Mouse (Mus musculus): ENCODE measurements at regions not wholly inside any gene's neighbourhood (a gene's known extent, or its start where the extent isn't known, plus 50 kb on each side); places are given as distances from the start of the nearest gene placed in this dataset.

DNA sequence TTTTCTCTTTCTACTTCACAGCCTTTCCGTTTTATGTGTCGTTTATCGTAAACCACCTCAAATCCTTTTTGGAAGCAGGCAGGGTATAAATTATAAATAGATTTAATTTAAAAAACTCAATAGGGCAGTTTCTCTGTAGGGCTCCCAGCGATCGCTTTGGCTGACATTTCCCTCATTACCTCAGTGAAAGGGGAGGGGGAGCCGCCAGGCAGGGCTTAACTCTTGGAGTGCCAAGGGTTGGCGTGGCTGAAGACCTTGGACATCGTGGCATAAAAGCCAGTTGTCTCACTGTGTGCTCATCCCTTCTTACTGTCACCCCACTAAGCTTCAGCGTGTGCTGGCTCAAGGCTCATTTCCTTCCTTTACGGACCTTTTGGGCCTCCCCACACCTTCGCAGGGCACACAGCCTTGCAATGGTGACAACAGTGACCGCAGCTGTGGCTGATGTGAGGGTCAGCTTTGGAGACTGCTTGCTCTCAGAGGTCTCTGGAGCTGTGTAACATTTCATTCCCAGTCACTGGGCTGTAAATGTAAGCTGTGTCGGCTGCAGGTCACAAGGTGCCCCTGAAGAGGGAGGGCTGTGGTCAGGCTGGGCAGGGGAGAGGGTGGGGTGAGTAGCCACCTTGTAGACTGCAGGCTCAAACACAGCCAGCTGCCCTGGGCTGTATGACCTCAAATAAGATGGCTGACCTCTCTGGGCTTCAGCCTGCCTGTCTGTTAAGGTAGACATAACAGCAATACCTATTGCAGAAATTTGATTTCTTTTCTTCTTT is 81.6 kb upstream of the Stx16 start:
- no peak for DNase-seq

DNA sequence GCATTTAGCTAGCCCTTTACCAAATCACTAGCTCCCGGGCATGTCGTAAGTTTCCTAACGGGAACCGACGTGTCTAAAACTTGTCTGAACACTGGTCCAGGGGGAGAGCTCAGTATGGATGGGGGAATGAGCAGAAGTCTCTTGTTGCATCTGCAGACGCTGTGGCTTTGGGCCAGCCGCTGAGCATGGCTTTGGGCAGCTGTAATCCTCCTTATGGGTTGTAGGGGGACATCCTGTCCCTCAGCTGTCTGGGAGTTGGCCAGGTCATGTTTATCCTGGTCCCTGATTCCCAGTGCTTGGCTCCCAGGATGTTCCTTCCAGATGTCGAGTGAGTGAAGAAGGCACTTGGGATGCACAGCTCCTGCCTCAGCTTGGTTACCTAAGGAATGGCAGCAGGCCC is 71.4 kb upstream of the Stx16 start:
- no peak for DNase-seq

DNA sequence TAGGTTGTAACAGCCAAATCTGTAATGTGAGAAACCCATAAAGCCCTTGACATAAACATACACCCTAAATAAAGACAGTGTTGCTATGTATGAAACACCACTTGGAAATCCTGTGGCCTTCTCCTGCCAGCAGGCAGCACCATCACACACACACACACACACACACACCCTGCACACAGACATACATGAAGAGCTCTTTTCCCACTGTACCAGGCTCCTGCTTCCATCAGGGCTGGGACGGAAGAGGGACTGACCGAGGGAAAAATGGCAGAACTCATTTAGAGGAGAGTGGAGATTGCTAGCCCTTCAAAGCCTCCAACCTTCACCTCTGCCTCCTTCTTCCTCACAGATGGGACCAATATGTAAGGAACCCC is 68.1 kb upstream of the Stx16 start:
- DNase-seq: no peak

DNA sequence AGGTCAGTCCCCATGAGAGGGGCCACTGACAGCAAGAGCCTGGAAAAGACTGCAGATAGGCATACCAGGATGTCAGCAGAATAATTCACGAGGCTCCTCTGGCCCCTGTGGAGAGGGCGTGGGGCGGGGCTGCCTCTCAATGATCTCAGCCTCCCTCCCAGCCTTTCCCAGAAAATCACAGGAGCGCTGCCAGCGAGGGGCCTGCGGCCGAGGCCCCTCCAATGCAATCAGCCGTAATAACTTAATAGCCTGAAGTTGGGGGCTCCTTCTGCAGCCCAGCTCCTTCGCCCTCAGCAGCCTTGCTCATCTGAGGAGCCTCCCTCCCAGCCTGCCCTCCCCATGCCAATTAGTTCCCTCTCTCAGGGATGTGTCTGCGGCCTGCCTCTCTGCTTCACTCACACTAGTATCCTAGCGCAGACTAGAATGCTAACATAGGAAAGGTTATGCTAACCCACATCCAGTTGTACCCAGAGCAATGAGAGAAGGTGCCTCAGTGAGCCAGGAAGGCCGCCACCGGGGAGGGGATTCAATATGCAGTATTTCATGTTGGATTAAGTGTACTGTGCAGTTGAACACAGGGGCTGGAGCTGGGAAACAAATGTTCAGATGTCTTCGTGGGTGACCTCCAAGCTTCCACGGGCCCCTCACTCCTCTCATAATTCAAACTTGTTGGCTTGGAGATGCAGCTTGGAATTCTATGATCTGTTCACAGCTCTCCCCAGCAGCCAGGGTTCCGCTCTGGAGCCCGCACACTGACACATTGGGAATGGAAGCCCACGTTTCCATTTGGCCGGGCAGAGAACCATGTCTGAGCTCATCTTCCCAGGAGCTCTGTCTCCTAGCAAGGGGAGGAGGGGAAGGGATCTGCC is 67.5 kb upstream of the Stx16 start:
- peak; percentile 19 for DNase-seq

DNA sequence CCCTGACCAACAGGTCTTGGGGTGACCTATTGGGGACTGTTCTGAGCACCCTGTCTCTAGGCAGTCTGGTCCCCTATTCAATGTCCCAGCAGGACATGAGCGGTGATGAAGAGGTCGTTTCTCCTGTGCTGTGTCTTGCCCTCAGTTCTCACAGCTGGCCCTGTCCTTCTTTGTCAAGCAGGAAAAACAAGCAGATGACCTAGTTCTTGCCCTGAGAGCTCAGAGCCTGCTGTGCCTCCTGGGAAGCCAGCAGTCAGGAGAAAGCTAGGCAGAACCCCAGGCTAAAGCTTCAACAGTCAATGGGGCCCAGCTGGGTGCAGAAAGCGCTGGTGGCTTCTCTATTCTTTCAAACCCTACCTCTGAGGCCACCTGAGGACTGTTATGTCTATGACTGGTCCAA is 66.1 kb upstream of the Stx16 start:
- DNase-seq: no peak

DNA sequence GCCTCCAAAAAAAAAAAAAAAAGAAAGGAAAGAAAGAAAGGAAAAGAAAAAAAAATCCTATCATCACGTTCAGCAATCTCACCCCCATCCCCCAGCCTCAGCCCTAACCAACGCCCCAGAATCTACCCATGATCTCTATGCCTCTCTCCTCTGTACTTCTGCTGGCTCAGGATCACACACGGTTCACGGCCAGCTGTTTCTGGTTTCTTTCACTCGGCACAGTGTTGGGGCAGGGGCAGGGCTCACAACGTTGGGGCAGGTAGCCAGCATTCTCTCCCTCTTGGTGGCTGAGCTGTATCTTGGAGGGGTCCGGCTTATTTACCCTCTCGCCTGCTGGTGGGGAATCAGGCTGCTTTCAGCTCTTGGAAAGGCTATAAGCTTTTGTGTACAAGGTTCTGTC is 64.7 kb upstream of the Stx16 start:
- DNase-seq: peak; percentile 17

DNA sequence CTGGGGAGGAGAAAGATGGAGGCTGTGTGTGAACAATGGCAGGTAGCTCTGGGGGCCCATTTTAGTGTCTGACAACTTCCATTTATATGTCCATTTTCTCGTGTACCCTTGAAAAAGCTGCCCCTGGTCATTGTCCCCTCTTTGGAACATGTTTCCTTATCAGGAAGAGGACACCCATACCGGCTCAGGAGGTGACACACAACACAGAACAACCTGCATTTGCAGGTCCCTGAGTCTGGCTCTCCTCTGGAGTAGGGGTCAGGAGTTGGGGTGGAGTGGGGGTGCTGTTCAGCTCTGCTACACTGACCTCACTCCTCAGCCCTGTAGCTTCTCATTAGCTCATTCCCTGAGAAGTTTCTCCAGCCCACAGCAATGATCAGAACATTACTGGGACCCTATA is 61.7 kb upstream of the Stx16 start:
- no peak for DNase-seq

DNA sequence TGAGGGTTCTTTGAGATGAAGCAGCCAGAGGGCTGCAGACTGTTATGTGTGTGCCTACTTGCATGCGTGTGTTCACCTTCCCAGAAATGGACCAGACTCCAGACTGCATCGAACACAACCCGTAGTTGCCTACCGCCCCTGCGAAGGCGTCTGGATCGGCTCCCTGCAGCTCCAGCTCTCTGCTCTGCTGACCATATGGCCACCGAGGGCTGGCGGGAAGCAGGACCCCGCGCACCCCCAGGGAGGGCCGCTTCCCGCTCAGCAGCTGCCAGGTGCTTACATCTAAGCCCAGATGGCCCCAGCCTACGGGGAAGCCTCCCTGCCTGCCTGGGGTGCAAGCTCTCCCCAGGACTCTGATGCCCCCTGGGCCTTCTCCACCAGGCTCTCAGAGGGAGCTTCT is 60.8 kb upstream of the Stx16 start:
- no peak for DNase-seq

DNA sequence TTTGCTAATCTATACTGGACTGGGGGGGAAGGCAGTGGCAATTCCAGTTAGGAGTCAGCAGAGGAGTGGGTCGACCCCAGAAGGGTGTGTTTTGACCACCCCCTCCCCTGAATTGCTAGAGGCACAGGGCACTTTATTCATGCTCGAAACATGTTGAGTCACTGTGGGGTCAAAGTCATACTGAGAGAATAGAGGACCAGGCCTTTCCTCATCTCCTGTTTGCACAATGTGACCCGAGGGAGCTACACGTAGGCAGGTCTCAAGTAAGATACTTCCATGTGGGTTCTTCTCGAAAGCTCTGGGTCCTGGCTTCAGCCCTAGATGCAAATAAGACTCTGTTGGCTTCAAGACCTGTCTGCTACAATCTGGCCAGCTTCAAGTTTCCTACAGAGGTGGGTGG is 60.0 kb upstream of the Stx16 start:
- DNase-seq: no peak

DNA sequence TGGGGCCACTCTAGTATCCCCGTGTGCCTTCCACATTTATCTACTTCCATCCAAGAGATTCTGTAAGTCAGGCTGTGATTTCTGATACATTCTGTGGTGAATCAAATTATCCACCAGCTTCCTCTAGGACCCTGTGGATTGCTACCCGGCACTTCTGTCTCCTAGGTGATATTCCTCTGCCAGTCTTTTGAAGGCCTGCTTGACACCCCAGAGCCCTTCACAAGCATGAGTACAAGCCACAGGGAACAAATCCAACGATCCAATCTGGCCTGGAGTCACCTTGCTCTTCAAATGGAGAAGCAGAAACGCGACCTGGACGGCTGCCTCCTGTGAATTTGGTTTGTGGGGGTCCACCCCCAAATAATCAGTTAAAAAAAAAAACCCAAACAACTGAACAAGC is 59.1 kb upstream of the Stx16 start:
- DNase-seq: no peak

DNA sequence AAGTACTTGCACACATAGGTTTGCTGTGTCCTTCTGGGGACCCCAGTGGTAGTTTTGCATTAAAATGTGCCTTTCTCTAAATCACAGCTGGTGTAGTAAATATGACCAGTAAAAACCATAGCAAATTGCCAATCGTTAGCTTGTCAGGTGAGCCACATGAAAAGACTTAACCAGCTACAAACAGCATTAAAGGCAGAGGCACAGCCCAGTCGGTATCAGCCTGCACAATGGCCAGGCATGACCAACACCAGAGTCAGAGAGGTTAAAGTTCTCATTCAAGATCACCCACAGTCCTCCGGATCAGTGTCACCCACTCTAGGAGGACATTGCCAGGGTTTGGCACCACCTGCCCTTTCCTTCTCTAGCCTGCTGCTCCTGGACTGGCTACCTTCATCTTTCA is 58.5 kb upstream of the Stx16 start:
- DNase-seq: no peak

DNA sequence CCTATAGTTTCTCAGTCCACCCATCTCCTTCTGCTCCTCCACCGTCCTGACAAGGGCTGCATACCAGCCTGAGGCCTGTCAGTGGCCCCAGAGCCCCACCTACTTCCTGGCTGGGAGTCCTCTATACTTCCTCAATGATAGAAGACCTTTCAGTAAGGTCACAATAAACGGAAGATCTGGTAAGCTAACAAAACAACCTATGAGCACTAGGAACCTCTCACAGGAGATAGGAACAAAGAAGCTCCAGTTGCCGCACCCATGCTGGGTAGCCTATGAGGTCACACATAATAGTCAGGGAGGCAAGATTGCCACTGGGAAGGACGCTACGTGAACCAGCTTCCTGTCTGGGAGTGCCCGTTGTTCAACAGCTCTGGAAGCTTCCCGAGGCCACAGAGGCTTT is 58.1 kb upstream of the Stx16 start:
- peak; percentile 62 for DNase-seq

DNA sequence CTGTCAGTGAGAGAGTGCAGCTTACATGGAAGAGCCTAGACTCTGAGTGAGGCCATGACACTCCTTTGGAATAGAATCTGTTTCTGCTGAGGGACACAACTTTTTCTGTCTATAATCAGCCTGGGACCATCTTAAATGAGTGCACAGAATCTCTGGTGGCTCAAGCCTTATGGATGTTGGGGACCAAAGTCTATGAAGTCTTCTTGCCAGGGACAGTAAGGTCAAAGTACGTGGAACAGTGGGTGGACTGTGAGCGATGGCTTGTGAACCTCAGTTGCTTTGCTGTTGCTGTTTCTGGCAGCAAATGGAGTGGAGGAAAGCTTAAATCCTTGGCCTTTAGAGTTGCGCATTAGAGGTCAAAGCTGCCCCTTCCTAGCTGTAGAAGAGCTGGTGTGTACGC is 57.1 kb upstream of the Stx16 start:
- DNase-seq: no peak

DNA sequence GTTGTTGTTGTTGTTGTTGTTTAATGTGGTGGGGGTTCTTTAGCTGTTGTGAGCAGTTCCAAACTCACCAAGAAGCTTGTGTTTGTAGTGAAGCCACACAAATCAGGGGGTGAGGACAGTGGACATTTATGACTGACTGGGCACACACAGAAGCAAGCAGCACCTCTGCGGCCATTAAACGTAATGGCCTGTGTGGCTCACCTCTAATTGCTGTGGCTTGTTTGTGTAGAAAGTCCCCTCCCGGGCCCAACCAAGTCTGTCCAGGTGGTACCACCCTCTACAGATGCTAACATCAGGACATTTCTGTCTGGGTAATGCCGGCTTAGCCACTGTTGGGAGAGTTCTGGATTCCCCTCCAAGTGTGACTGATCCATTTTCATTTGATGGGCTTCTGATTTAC is 56.1 kb upstream of the Stx16 start:
- no peak for DNase-seq

DNA sequence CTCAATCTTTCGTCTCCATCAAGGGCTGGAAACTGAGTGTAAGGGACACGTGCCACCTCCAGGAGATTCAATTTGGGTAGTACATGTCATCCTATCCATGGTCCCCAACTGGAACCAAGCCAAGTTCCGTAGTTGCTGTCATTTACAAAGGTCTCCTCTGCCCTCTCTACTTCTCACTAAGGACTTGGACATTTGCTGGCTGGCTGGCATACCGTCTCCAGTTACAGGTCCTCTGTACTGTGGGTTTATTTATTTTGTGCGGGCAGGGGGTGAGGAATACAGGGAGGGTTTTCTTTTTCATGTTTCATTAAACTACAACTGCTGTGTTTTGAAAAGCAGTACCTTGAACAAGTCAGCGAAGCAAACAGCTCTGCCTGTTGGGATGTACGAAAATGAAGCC is 55.7 kb upstream of the Stx16 start:
- DNase-seq: no peak

DNA sequence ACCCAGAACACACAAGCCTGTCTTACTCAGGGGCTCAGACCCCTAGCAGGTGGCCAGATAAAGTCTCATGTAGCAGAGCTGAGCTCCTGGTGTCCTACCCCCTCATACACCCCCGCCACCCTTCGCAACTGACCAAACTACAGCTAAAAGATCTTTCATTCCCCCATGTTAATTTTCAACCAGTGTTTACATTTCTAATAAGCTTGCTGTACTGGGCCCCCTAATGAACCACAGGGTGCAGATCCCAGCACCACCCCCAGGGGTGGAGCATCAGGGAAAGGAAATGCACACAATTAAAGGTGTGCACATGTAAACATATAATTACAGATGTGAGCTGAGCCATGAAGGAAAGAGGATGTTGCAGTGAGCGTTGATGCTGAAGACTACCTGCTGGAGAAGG is 54.6 kb upstream of the Stx16 start:
- DNase-seq: no peak

DNA sequence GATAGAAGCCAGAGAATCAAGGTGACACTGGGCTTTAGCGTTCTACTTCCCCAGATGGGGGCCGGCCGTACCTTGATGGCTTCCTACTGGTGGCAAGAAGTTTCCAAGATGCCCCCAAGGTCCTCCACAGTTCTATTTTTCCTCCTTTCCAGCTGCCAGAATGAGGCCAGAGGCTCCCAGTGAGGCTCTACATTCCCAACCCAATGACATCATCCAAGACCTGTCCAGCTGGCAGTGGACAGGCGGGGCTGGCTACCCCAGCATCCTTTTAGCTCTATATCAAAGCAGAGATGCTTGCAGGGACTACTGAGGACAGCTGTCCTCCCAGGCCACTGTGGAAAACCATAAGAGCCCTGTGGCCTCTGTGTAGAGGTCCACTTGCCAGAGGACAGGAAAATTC is 53.8 kb upstream of the Stx16 start:
- peak; percentile 35 for DNase-seq

DNA sequence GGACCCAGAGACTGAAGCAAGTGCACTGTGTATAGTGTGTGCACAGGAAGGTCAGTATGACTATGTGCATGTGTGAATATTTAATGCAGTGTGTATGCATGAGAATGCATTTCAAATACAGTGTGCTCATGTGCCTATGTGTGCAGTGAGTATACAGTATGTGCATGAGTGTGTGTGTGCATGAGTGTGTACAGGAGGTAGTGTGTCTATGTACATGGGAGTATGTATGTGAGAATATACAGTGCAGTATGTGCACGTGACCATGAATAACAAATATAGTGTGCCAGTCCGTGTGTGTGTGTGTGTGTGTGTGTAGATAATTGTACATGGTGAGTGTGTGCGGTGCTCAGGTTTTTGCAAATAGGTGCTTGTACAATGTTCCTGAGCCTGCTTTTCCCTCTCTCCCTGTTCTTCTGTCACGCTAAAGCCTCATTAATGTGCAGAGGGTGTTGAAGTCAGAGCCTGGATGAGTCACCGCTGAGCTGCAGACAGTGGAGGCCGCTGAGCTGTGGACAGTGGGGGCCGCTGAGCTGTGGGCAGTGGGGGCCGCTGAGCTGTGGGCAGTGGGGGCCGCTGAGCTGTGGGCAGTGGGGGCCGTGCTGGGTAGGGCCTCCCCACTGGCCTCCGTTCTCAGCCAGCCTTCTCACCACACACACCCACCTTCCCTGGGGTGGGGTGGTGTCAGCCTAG is 50.8 kb upstream of the Stx16 start:
- no peak for DNase-seq

All from lung, postnatal 10 days (tissue).